Mouse (Mus musculus) midbrain, embryonic 16.5 days (tissue): ENCODE measurements at regions not wholly inside any gene's neighbourhood (a gene's known extent, or its start where the extent isn't known, plus 50 kb on each side); places are given as distances from the start of the nearest gene placed in this dataset.

Experiments
- ATAC-seq: fragments of 200-750 bp; cut with Nextera tagmentation; 2 replicates; pipeline ENCODE4 v1.8.0; 2017; ENCODE audit warnings: moderate TSS enrichment
- H3K27ac ChIP-seq: fragments of 300-500 bp; sonication (generic); 2 replicates; pipeline ENCODE4 v1.5.1; 2014; ENCODE audit warnings: mild to moderate bottlenecking, low read length, mixed read lengths
- H3K27me3 ChIP-seq: fragments of 300-500 bp; sonication (generic); 2 replicates; pipeline ENCODE4 v1.6.1; 2014; ENCODE audit warnings: low read depth, low read length, mixed read lengths; ENCODE audit not compliant: control insufficient read depth, insufficient read depth
- H3K36me3 ChIP-seq: fragments of 300-500 bp; sonication (generic); 2 replicates; pipeline ENCODE4 v1.6.1; 2014; ENCODE audit warnings: mild to moderate bottlenecking, low read length, moderate library complexity, mixed read lengths; ENCODE audit not compliant: control insufficient read depth, insufficient read depth
- H3K4me1 ChIP-seq: fragments of 300-500 bp; sonication (generic); 2 replicates; pipeline ENCODE4 v1.6.1; 2014; ENCODE audit warnings: mild to moderate bottlenecking, low read length, mixed read lengths; ENCODE audit not compliant: control insufficient read depth, insufficient read depth
- H3K4me2 ChIP-seq: fragments of 300-500 bp; sonication (generic); 2 replicates; pipeline ENCODE4 v1.6.1; 2014; ENCODE audit warnings: mild to moderate bottlenecking, low read length, mixed read lengths
- H3K4me3 ChIP-seq: fragments of 300-500 bp; sonication (generic); 2 replicates; pipeline ENCODE4 v1.5.1; 2014; ENCODE audit warnings: low read depth, mild to moderate bottlenecking, low read length, moderate library complexity, mixed read lengths
- H3K9ac ChIP-seq: fragments of 300-500 bp; sonication (generic); 2 replicates; pipeline ENCODE4 v1.6.1; 2014; ENCODE audit warnings: low read depth, low read length, mixed read lengths
- H3K9me3 ChIP-seq: fragments of 300-500 bp; sonication (generic); replicated peaks from 2 replicates; pipeline ENCODE4 v1.6.1; 2014; ENCODE audit warnings: mild to moderate bottlenecking, low read length, mixed read lengths; ENCODE audit not compliant: control insufficient read depth, poor library complexity, severe bottlenecking
- WGBS: fragments of 180-500 bp; shearing (Covaris S2); extraction: QIAGEN DNeasy Blood & Tissue Kit; methylation state at CpG from one replicate; pipeline ENCODE4 v1.1.7; 2014; 5-methylcytosine and 5-hydroxymethylcytosine counted together

DNA sequence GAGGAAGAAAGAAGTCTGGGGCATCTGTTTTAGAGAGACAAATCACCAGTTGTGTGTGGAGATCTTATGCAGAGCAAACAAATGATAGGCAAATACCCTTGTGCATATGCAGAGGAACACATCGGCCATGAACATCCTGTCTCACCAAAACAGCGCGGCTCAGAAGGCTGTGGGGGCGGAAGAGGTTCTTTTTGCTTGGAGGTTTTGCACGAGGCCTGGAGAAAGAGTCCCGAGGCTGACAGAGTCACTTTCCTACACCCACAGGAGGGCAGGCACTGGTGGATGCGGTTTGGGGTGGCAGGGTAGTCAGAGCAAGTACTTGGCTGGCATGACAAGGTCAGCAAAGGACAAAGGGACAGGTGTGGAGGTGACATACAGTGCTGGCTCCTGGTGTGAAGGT, 77.4 kb upstream of the Zfp831 start:
- H3K36me3 ChIP-seq = no peaks in the 10 kb centered on the region
- H3K4me2 ChIP-seq = no peak overlapping the region
- no peak for ATAC-seq
- no peaks in the 10 kb centered on the region for H3K9me3 ChIP-seq
- H3K9ac ChIP-seq = no peak overlapping the region
- no peaks in the 10 kb centered on the region for H3K27me3 ChIP-seq
- no peak overlapping the region for H3K4me3 ChIP-seq
- H3K4me1 ChIP-seq = peaks cover 14% of the 10 kb centered on the region
- 81% methylated on average over 7 of the region's 7 CpGs for WGBS
- peak overlapping the region; percentile 82; the same call in 1 of the 2 replicates for H3K27ac ChIP-seq

DNA sequence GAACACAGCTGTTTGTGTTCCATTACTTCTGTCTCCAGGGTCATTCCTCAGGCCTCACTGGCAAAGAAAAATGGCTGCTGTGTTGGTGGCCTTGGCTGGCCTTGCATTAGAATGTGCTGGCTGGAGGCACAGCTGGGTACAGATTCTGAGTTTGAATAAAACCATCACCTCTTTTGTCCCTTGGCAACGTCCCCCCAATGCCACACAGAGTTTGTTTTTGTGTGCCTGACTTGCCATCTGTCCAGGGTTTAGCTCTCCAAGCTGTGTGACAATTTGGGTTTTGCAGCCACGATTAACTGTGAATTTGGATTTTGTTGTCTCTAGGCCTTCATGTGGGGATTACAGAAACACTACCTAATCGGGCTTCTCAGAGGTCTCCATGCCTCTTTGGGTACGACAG, 76.6 kb upstream of the Zfp831 start:
- no peaks in the 10 kb centered on the region for H3K27me3 ChIP-seq
- H3K9ac ChIP-seq = no peak overlapping the region
- no peak overlapping the region for H3K4me2 ChIP-seq
- H3K36me3 ChIP-seq = no peaks in the 10 kb centered on the region
- ATAC-seq = no peak
- no peak overlapping the region for H3K4me3 ChIP-seq
- H3K4me1 ChIP-seq = peaks cover 14% of the 10 kb centered on the region
- 36% methylated on average over 4 of the region's 4 CpGs for WGBS
- no peaks in the 10 kb centered on the region for H3K9me3 ChIP-seq
- no peak overlapping the region for H3K27ac ChIP-seq

DNA sequence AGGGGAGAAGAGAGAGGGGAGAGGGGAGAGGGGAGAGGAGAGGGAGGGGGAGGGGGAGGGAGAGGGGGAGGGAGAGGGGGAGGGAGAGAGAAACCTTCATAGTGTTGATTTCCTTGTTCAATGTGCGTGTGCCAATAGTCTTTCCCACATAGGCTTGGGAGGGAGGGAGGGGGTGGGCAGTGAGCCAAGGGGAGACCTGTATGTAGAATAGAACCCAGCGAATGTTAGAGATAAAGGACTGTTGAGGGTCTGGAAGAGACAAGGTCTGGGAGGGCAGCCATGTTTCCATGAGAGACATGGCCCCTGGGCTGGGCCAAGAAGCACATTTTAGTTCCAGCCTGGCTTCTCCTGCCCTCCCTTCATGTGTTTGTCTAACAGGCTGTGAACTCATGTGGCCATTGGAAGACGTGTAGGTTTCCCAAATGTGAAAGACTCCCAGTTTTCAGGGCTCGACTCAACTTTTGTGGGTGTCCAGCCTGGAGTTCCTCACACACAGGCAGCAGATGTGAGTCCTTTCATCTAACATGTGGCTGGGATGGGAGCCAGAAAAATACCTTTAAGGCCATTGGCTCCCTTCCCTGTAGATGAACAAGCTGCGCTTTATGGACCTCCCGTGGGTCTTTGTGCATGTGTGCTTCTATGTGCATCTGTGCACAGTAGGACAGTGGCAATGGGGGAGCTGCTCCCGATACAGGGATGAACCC, 68.4 kb upstream of the Zfp831 start:
- Histone ChIP-seq H3K9ac (no peak overlapping the region), H3K4me3 (no peak overlapping the region), H3K27ac (no peak overlapping the region), H3K4me2 (no peak overlapping the region), H3K4me1 (no peaks in the 10 kb centered on the region), H3K27me3 (no peaks in the 10 kb centered on the region), H3K9me3 (no peaks in the 10 kb centered on the region), H3K36me3 (no peaks in the 10 kb centered on the region)
- ATAC-seq = no peak
- WGBS = 77% methylated on average over 7 of the region's 7 CpGs

DNA sequence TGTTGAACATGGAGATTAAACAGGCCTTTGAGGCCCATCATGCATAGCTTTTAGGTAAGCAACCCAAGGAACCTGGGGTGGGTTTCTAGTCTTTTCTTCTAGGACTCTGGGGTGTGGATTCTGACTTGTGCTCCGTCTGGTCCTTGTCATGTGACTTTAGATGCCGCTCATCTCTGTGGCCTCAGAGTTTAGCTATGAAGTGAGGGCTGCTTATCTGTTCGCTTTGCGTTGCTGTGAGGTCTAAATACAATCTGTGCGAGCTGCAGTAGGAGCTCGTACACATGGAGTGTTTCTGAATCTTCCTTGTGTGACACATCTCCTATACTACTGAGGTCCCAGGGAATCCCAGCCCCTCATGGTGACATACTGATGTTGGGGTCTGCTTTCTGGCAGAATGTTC, 67.8 kb upstream of the Zfp831 start:
- H3K9me3 ChIP-seq = no peaks in the 10 kb centered on the region
- 97% methylated on average over 6 of the region's 6 CpGs for WGBS
- no peaks in the 10 kb centered on the region for H3K36me3 ChIP-seq

DNA sequence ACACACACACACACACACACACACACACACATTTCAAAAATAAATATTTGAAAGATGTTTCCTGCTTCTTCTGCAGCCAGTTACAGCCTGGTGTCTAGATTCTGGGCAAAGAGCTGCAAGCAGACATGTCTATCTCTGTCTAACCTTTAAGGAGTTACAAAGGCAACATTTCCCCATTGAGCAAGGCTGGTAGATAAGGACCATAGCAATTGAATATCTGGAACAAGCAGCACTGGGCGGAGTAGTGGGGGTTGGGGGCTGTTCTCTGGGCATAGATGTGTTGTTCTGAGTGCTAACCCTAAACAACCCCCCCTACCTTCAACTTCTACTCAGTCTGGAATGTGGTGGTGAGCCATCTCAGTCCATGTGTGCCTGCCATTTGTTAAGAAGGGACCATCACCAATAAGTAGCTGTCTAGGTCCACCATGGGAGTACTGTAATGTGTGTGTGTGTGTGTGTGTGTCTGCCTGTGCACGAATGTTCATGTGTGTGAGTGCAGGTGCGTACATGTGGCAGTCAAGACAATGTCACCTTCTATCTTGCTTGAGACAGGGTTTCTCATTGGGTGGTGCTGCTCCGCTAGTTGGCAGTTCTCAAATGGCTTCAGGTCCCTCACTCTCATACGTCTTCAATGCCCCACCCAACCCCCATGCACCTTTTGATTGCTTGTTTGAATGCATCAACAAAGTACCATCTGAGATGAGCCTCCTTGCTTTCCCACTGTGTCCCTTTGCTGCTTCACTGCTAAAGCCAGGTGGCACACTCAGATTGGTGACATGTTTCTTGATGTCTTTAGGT, 62.2 kb upstream of the Zfp831 start:
- no peaks in the 10 kb centered on the region for H3K36me3 ChIP-seq
- H3K4me2 ChIP-seq = no peak overlapping the region
- no peak overlapping the region for H3K27ac ChIP-seq
- H3K4me1 ChIP-seq = no peaks in the 10 kb centered on the region
- H3K27me3 ChIP-seq = no peaks in the 10 kb centered on the region
- H3K9me3 ChIP-seq = no peaks in the 10 kb centered on the region
- no peak overlapping the region for H3K4me3 ChIP-seq
- H3K9ac ChIP-seq = no peak overlapping the region
- 85% methylated on average over 5 of the region's 5 CpGs for WGBS
- ATAC-seq = no peak

More for the DNA sequence above, 67.8 kb upstream of the Zfp831 start:
- H3K9ac ChIP-seq = no peak overlapping the region
- no peaks in the 10 kb centered on the region for H3K4me1 ChIP-seq
- no peak overlapping the region for H3K4me2 ChIP-seq
- no peak for ATAC-seq
- H3K27ac ChIP-seq = no peak overlapping the region
- no peaks in the 10 kb centered on the region for H3K27me3 ChIP-seq
- H3K4me3 ChIP-seq = no peak overlapping the region

DNA sequence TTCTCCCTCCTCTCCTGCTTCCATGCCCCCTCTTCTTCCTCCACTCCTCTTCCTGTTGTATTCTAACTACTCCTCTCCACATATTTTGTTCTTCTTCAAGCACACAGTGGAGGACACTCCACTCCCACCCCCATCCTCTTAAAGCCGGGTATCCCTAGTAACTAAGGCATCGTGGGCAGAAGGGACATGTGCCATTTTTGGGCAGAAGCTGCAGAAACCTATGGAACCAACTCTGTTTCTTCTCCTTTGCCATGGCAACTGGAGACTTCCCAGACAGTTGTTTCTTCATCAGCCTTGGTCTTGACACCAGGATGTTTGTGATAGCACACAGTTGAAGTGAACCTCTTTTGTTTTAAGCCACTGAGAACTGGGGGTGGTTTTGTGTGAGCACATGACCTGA, 59.1 kb upstream of the Zfp831 start:
- Histone ChIP-seq H3K27ac (no peak overlapping the region), H3K9me3 (no peaks in the 10 kb centered on the region), H3K36me3 (no peaks in the 10 kb centered on the region), H3K4me1 (no peaks in the 10 kb centered on the region), H3K27me3 (no peaks in the 10 kb centered on the region), H3K9ac (no peak overlapping the region), H3K4me2 (no peak overlapping the region), H3K4me3 (no peak overlapping the region)
- WGBS = 87% methylated on average over 2 of the region's 2 CpGs
- no peak for ATAC-seq
